Mouse (Mus musculus): Measurements from ENCODE around the gene A230072I06Rik. TPM values are rescaled to one million over a fixed set of nuclear protein-coding genes. Genes with fewer than 3 reads are reported as not detected.

The A230072I06Rik gene
- not detected in 2 replicates for polyA plus RNA-seq (2012; rRNA removed)

GRCm38 (mm10) chr8:12278663-12279312 is at the start of gene A230072I06Rik:
Gene A230072I06Rik, plus strand, starts transcription at chr8:12278819.

Other genes starting within 250 kb of the A230072I06Rik start
- not detected in 2 replicates for gene Sox1, start 116.5 kb downstream of the A230072I06Rik start, polyA plus RNA-seq (2012; rRNA removed)

All from liver, embryonic 14 days (tissue).